Mouse (Mus musculus): ENCODE data around the gene Mex3a.

Mex3a gene

DNA sequence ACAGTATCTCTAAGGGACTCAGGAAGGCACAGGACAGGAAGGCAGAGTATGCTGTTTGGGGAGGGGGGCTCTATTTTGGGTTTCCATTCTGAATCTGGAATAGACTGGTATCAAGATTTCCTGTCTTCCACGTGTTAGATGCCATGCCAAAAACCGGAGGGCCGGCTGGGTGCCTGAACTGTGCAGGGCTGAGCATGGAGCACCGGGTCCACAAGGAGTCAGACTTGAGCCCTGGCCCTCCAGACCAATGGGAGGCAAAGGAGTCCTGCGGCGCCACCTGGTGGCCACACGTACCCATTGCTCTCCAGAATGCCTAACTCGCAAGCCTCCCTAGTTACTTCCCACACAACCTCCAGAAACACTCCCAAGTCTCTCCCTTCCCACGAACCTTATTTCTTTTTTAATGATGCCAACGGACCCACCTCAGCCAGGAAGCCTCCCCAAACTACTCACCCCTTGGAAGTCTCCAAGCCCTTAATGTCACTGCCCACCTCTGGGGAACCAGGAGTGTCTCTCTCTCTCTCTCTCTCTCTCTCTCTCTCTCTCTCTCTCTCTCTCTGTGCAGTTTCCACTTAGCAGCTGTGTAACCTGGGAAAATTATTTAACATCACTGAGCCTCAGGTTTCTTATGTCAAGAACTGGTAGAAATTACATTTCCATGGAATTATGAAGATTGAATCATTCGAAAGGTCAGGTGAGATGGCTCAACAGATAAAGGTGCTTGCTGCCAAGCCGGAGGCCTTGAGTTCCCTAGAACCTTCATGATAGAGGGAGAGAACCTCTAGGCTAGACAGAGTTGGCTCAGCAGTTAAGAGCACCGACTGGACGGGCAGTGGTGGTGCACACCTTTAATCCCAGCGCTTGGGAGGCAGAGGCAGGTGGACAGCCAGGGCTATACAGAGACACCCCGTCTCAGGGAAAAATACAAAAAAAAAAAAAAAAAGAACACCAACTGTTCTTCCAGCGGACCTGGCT is 5.8 kb upstream of the Mex3a start:
- DNase-seq (ENCODE audit: low read depth in 2 of 2, low spot score in 2 of 2), result peak; percentile 74

DNA sequence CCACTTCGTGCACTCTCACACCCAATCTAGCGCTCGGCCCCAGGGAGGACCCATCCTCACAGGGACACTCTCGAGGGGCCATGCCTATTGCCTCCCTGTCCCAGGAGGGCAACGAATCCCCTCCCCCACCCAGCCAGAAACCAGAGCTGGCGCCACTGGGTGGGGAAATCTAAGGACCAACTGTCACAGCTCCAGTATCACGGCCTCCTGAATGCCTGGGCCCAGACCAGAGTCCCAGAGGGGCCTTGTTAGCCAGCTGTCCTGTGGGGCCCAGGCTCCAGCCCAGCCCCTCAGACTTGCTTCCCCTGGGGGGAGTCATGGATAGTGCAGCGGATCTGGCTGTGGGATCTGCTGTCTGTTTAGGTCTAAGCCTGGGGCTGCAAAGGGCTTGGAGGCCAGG is 4.6 kb upstream of the Mex3a start:
- no peak for DNase-seq (ENCODE audit: low read depth in 2 of 2, low spot score in 2 of 2)

DNA sequence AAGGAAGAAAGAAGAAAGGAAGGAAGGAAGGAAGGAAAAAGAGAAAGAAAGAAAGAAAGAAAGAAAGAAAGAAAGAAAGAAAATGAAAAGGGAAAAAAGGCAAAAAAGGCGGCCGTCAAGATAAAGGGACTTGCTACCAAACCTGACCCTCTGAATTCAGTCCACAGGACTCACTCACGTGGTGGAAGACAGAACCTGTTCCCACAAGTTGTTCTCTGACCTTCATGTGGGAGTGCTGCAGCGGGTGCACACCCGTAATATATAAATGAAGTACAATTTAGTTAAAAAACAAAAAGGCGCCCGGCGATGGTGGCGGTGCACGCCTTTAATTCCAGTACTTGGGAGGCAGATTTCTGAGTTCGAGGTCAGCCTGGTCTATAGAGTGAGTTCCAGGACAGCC is 3.5 kb upstream of the Mex3a start:
- no peak for DNase-seq (ENCODE audit: low read depth in 2 of 2, low spot score in 2 of 2)

DNA sequence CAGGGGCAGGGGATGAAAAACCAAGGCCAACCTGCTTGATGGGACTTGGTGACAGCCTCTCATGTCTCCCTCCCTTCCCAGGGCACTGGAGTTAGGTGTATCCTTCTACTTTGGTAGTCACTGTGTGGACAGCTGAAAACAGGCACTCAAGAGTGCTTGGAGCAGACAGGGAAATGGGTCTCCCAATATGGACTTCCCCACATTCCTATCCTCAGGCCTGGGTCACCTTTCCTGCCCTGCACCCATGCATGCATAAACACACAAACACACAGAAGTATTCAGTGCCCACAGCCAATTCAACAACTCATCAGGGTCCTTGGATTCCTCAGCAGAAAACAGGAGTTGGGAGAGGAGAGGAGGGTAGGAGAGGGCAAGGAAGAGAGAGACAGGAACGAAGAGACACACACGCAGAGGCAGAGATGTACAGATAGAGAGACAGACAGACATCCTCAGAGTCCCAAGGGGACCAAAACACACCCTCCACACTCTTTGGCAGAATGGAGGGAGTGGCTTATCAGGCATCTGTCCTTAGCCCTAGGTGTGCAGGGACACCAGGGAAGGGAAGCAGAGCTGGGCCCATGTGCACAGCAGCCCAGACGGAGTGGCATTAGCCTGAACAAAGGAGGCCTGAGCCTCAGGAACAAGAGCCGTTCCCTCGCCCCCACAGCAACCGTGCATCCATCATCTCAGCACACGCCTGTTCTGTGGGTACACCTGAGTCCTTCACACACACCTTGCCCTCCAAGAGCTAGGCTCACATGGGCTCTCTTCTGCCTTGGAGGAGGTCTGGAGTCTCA is 2.8 kb upstream of the Mex3a start:
- DNase-seq (ENCODE audit: low read depth in 2 of 2, low spot score in 2 of 2), result no peak

DNA sequence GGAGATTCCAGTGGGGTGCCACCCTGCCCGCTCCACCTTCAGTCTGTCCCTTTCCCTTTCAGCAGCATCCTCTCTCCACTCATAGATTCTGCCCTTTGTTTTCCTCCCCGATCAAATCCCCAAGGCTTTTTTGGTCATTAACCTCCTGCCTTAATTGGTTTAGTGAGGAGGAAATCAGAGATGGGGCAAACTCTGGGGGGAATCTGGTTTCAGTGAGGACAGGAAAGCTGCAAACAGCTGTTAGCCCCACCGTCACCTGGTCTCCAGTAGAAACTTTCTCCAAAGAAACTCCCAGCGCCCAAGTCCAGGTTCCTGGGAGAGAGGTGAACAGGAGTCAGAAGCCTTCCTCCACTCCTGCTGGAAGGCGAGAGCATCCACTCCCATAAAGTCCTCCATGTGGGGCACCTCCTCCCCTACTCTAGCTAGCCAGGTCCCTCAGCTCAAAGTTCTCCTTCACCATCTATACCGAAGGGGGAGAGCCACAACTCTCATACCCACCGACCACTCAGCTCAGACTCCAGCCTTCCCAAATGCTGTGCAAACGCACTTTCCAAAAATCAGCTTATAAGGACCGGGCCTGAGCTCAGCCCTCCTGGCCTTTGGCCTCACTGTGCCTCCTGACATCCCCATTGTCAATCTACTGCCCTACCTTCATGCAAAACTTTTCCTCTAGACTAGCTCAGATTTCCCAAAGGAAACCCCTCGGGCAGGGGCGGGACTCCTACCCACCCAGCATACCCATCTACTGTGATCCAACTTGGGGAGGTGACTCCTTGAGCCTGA is 1.9 kb upstream of the Mex3a start:
- DNase-seq (ENCODE audit: low read depth in 2 of 2, low spot score in 2 of 2), result no peak

DNA sequence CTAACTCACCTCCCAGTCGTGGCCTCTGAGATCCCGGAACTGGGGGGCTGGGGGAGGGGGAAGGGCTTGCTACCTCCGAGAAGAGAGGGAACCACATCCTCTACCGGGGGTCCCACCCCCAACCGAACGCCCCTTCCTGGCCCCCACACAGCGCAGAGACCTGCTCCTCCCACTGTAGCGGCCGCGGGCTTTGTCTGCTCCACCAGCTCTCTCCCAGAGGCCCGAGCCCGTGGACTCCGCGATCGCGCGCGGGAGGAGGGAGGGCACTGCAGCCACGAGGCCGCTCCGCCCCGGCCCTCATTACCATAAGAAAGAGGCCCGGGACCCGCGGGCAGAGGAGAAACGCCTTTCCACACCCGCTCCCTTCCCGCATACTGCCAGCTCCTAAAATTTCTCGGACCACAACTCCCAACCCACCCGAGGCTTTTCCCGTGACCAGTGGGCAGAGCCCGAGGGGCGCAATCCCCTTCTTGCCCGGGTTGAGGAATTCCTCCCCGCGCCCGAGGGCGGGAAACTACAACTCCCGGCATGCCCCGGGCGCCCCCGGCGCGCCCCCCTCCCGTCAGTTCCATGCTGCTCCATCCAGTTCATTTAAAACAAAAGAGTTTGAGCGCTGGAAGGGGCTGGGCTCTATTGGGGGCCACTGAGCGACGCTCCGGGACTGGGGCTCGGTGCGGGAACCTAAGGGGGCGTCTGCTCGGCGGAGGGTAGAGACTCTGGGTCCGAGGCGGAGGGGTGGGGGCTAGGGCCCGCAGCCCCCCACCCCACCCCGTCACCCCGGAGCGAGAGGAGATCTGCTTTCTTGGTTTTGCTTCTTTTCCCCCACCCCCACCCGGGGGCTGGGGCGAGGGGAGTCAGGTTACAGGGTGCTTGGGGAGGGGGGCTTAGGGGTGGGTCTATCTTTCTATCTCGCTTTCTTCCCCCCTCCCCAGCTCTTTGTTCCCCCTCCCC is 572 bp upstream of the Mex3a start:
- peak; percentile 71 to 83 for DNase-seq (ENCODE audit: low read depth in 2 of 2, low spot score in 2 of 2)

DNA sequence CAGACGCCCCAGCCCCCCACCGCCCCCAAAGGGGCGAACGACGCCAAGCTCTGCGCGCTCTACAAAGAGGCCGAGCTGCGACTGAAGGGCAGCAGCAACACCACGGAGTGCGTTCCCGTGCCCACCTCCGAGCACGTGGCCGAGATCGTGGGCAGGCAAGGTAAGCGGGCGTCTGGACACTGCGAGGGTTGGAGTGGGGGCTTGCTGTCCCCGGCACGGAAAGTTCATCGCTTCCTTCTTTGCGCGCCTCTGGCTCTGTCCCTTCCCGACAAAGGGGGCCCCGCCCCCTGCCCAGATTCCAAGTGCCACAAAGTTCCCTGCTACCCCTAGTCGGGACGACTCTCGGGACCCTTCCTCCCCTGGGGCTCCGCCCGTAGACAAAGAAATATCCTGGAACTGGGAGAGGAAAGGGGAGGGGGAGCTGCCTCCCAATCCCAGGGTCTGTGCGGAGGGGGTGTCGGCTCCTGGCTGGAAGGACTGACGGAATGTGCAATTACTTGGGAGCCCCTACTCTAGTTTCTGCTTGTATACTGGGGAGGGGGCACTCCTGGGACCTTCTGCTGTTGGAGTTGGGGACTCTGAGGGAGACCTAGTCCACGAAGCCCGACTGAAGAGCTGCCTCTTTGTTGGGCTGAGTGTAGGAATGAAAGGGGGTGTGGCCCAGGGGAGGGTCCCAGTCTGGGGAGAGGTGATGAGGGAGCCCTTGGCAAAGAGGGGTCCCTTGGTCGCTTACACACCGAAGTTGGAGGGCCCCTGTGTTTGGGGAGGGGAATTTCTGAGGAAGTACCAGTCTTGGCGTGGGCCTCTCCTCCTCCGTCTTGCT is 705 bp downstream of the Mex3a start:
- no peak for DNase-seq (ENCODE audit: low read depth in 2 of 2, low spot score in 2 of 2)

DNA sequence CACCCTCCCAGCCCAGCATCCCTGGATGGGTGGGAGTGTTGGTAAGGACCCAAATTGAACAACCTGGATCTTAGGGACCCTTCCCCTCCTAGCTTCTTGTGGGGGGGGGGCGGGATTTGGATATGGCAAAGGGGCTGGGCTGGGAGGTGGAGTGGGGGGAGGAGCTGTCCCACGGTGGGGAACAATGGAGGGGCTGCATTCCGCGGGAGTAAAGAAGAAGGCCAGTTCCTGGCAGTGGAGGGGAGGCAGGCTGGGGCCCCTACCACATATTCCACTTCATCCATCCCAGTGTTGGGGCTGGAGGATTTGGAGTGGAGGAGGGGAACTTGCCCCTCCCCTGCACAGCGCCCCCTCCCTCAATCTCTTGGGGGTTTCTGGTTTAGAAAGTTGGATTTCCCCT is 1.5 kb downstream of the Mex3a start:
- DNase-seq (ENCODE audit: low read depth in 2 of 2, low spot score in 2 of 2), result no peak

DNA sequence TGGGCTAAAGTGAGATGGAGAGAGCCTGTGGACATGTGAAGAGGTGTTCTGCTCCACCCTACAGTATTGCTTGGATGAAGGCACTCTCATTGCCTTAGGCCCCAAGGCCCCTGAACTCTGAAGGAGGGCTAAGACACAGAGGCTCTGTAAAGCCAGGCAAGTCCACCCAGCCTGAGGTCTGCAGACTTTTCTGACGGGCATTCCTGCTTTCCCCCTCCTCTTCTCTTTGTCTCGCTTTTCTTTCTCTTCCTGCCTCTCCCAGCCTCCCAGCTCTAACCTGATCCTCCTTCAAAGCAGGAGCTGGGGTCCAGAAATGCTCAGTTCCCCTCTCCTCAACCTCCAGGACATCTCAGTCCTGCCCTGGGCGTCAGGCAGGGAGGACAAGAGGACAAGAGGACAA is 2.8 kb downstream of the Mex3a start:
- DNase-seq (ENCODE audit: low read depth in 2 of 2, low spot score in 2 of 2), result no peak

DNA sequence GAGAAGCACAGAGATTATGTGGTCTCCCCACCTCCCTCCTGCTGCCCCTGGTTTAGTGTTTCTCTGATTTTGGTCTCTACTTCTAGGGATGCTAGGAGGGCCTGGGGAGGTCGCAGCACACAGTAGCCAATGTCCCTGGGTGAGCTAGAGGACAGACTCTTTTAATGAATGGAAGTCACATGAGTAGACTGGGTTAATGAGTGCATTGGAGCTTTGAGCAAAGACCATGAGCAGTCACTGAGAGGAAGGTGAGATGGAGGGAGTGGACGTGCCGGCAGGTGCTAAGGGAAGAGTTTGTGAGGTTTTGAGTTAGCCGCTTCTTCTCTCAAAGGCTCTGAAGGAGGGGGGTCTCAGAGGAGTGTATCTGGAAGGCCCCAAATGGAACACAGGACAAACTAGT is 3.3 kb downstream of the Mex3a start:
- no peak for DNase-seq (ENCODE audit: low read depth in 2 of 2, low spot score in 2 of 2)

DNA sequence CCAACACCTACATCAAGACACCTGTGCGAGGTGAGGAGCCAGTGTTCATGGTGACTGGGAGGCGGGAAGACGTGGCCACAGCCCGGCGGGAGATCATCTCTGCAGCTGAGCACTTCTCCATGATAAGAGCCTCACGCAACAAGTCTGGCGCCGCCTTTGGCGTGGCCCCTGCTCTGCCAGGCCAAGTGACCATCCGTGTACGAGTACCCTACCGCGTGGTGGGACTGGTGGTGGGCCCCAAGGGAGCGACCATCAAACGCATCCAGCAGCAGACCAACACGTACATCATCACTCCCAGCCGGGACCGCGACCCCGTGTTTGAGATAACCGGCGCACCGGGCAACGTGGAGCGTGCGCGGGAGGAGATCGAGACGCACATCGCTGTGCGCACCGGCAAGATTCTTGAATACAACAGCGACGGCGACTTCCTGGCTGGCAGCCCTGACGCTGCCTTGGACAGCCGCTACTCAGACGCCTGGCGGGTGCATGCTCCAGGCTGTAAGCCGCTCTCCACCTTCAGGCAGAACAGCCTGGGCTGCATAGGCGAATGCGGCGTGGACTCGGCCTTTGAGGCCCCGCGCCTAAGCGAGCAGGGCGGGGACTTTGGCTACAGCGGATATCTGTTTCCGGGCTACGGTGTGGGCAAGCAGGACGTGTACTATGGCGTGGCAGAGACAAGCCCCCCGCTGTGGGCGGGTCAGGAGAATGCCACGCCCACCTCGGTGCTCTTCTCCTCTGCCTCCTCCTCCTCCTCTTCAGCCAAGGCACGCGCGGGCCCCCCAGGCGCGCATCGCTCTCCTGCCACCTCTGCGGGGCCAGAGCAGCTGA is 4.1 kb downstream of the Mex3a start:
- DNase-seq (ENCODE audit: low read depth in 2 of 2, low spot score in 2 of 2), result no peak

DNA sequence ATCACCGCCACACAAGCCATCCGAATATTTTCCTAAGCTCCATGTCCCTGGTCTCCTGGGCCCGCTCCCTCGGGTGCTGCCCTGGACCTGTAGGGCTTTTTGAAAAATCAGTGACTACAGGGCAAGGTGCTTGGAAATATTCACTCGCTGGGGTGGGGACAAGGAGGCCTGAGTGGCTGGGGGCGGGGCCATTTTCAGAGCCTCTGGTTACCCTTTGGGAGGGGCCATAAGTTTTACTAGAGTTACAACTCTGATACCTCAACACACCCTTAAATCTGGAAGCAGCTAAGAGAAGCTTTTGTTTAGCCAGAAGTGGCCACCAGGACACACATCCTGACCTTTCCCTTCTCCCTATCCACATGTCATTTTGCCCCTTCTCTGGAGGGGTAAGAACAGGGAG is 5.0 kb downstream of the Mex3a start:
- DNase-seq (ENCODE audit: low read depth in 2 of 2, low spot score in 2 of 2), result no peak

DNA sequence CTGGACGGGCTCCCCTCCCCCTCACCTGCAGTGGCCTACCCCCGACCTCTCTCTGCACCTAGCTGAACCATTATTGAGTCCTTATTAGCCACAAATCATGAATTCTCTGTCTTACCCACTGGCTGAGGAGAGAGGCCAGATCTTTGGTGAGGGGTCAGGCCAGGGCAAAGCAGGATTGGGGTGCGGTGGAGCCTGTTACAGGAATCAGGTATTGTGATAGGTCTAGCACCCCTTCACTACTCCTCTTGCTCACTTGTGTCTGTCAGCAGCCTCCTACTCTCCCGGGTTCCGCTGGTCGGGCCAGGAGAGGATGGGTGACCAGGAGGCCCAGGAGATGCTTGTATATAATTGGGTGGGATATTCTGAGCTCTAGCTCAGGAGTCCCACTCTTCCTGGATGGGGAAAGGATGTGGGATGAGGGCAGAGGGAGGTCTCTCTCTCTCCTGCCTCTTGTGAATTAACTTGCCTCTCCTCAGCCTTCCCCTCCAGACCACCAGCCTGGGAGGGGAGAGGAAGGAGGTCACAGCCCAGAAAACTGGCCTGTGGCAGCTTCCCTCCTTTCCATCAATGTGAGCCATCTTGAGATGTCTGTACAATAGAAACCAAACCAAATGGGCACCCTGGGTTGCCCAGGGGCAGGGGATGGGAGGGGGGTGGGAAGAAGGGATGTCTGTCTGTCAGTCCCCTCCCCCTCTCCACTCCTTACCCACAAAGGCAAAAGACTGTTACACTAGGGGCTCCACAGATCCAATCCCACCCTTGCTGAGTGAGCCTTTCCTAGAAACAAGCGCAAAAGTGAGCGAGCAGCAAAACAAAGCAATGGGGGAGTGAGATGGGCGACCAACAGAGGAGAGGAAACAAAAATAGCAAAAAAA is 6.3 kb downstream of the Mex3a start:
- no peak for DNase-seq (ENCODE audit: low read depth in 2 of 2, low spot score in 2 of 2)

DNA sequence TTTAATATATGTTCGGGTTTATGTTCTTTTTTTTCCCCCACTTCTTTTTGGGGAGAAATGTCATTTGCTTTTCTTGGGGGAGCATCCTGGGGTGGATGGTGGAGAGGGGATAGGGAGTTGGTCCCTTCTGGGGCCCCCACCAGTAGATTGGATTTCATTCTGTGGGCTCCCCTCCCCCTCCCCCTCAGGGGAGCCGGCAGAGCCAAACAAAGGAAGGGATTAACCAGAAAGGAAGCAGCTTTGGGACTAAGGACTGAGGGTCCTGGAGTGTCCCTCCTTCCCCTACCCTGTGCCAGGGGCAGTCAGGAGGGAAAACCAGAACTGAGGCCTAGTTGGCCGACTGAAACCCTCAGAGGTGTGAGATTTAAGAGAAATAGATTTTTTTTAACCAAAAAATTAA is 7.2 kb downstream of the Mex3a start:
- no peak for DNase-seq (ENCODE audit: low read depth in 2 of 2, low spot score in 2 of 2)

DNA sequence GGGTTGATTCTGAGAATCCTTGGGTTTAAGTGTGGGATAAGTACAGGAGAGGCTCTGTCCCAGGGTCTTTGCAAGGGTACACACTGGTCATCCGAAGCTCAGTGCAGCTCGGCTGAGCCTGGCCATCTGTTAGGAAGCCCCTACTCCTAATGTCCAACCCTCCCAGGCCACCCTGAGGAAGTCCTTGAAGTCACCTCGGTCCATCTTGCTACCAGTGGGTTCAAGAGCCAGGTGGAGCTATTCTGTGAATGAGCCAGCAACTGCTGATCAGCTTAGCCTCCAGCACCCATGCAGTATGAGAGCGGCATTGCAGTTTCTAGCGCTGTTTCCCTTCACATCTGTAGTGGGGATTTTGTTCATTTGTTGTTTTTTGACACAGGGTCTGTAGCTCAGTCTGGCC is 7.9 kb downstream of the Mex3a start:
- DNase-seq (ENCODE audit: low read depth in 2 of 2, low spot score in 2 of 2), result no peak

DNA sequence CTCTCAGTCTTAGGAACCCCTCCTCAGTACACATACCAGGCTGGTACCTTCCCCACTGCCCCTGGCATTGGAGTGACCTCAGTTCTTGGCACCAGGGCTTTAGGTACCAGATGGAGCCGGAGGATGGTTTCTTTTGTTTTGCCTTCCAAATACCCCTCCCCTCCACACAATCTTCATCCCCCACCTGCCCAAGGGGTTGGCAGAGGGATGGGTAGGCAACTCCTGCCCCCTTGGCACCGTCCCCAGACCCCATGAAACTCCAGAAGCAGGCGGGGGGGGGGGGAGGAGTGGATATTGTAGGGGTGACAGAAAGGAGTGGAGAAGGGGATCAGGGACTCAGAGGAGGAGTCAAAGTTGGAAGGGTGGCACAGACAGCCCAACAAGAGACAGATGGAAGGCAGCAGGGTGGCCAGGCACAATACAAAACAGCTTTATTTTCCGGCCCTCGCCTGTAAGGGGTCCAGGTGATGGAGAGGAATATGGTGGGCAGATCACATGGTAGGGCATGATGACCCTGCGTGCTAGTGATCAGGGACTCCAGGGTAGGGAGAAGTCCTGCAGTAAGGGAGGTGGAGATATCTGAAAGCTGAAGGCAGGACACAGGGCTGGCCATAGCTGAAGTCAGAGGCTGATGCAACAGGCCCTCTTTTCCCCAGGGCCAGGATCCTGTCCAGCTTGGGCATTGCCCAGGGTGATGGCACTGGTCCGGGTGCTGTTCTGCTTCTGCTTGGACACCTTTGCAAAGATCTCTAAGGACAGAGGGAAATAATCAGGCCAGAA is 9.6 kb downstream of the Mex3a start:
- no peak for DNase-seq (ENCODE audit: low read depth in 2 of 2, low spot score in 2 of 2)

DNA sequence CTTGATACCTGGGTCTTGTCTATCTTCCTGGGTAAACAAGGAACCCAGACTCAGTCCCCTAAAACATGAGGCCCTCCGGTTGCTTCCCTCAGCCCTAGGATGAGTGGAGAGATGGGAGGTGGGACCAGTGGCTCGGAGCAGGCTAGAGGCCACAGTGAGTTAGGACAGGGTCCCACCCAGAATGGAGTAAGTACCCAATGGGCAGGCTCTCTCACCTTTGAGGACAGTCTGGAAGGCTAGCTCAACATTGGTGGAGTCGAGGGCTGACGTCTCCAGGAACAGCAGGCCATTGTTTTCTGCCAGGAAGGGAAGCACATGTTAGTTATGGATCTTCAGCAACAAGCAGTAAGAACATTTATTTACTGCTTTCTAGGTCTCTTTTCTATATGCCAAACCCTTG is 10.3 kb downstream of the Mex3a start:
- no peak for DNase-seq (ENCODE audit: low read depth in 2 of 2, low spot score in 2 of 2)

All from CD8-positive naive resting alpha-beta T cell, adult 2 months (primary cell).